Mouse (Mus musculus): ENCODE measurements at regions not wholly inside any gene's neighbourhood (a gene's known extent, or its start where the extent isn't known, plus 50 kb on each side); places are given as distances from the start of the nearest gene placed in this dataset.

DNA sequence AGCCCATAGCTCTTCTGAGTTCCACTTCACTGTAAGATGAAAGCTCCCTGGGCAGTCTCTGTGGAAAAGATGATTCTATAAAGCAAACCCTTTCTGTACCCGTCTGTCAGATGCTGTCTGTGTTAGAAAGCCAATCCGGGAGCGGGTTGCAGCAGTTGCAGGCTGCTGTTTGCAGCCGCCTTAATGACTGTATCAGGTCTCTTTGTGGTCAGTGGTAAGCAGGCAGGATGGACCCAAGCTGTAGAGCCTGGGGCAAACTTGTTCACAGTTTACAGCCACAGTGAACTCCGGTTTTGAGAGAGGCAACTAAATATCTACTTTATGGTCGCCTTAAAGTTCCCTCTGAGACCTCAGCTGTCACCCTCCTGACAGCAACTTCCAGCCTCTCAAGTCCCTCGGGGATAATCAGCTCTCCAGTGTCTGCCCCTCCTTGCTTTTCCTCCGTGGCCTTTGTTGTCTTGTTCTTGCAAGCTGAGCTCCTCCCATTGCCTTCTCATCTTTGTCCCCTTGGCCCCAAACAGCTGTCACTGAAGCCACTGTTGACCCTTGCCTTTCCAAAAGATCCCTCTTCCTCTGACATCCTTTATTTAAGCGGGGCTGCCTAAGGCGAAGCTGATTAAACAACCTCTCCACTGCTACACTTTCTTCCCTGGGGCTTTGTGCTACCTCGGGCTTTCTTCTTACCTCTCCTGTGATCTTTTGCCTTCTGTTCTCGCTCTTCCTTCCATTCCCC, 565.1 kb downstream of the Bnc2 start:
- DNase-seq, result no peak

DNA sequence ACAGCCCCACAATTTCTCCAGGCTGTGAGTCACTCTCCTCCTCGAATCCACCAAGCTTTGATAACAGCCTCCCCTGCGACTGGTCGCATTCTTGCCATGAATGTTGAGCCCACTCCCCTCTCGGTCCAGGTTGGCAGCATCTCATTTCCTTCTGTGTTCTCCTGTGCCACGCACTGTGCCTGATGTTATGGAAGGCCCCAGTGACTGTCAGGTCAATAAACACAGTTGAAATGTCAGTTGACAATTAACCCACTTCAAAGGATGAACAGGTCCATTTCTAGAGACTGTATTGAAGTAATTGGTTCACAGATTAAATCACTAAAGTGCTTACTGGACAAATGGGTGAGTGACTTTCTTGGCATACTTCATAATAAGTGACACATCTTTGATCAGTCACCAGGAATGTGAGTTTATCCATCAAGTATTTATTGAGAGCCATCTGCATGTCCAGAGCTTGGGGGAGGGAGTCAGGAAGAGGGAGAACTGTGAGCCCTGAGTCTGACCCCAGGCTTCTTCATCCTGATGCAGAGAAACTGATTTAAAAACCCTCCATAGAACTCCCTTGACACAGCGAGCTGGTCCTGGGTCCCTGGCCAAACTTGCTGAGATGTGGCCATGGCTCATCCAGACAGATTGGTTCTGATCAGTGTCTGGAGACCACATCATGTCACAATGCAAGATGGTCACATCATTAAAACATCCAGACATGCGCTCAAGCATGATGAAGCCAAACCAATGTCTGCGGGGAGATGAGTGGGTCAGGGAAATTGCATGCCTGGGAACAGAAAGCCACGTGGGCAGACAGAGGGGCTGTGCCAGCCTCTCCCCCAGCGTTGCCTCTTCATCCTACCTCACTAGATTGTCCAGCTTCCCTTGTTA, 560.7 kb downstream of the Bnc2 start:
- DNase-seq, result no peak

DNA sequence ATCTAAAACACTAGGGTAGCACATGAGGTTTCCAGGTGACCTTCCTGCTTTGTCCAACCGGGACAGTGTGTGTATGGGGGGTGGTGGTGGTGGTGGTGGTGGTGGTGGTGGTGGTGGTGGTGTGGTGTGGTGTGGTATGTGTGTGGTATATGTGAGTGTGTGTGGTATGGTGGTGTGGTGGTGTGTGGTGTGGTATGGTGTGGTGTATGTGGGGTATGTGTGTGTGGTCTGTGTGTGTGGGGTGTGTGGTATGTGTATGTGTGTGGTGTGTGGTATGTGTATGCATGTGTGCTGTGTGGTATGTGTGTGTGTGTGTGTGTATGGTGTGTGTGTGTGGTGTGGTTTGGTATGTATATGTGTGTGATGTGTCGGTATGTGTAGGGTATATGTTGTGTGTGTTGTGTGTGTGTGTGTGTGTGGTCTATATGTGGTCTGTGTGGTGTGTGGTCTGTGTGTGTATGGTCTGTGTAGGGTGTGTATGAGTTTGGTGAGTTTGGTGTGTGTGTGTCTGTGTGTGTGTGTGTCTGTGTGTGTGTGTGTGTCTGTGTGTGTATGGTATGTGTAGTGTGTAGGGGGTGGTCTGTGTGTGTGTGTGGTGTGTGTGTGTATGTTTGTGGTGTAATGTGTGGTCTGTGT, 556.7 kb downstream of the Bnc2 start:
- no peak for DNase-seq

DNA sequence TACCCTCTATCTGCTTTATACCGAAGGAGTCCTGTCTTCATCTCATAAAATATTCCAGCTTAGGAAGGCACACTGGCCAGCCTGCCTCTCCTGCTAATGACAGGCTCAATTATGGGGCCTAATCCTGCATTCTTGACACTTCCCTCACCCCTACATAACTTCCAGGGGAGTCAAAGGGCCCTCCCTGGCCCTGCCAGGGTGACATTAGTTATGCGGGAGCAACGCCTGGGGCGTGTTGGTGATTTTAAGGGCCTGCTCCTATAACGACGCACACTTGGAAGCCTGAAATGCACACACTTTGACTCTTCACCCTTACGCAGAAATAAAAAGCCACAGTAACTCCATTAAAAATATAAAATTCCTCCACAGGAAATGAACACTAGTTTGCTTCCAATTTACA, 555.5 kb downstream of the Bnc2 start:
- DNase-seq, result no peak

DNA sequence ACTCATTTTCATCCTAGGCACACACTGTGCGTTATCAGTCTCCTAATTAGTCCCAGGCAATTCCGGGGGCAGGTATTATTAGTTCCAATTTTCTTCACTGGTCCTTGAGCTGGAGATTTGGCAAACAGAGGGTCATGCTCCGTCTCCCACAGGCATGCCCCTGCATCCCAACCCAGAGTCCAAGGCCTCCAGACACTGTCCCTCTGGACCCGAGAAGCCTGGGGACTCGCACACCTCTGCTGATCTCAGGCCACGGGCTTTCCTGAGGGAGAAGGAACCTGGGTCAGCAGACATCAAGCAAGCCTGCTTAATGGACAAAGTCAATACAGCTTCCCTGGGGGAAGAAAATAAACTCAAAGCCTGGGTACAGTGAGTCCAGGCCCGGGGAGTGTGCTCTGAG, 554.7 kb downstream of the Bnc2 start:
- no peak for DNase-seq

DNA sequence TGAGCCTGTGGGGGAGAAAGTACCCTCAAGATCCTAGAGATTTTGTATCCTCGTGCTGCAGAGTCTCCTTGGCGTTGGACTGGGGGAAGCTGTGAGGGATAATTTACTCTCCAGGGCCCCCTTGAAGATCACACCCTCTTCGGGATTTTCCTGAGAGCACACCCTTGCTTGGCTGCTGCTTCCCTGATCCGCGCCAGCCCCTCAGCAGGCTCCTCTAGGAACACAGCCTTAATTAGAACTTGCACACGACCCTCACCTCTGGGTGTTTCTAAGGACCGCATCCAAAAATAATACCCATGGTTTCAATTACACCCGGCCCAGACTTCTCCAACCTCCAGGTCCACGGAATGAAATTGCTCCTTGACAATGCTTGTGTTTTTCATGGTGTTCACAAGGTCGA, 553.6 kb downstream of the Bnc2 start:
- no peak for DNase-seq

DNA sequence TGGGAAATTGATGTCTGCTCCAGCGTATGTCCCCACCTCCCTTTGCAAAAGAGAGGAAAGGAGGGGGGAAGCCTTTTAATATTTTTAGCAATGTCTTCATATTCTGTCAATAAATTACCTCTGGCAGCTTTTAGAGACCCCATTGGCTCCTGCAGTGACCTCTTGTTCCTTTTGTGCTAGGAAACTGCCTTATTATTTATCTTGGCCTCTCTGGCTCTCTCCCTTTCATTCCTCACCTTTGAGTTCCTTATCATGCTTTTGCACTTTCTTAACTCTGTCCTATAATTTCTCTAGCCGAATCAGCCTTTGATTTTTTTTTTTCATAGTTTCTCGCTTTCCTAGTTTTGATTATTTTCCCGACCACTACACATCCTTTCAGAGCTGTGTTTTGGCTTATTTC, 548.7 kb downstream of the Bnc2 start:
- no peak for DNase-seq

DNA sequence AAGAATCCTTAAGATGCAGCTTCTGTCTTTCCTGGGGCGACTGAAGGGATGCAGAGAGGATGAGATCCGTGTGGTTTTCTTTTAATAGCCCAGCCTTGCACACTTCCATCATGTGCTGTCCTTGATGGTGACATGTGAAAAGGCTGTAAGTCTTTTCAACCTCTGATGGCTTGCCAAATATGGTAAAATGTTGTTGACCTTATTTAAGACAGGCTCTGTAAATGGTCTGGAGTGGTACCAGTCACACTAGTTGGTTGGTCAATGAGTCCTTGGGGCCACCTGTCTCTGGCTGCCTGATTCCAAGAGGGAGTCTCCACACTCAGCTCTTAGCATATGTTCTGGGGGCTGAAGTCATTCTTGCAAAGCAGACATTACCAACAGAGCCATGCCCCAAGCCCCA, 547.7 kb downstream of the Bnc2 start:
- DNase-seq, result no peak

DNA sequence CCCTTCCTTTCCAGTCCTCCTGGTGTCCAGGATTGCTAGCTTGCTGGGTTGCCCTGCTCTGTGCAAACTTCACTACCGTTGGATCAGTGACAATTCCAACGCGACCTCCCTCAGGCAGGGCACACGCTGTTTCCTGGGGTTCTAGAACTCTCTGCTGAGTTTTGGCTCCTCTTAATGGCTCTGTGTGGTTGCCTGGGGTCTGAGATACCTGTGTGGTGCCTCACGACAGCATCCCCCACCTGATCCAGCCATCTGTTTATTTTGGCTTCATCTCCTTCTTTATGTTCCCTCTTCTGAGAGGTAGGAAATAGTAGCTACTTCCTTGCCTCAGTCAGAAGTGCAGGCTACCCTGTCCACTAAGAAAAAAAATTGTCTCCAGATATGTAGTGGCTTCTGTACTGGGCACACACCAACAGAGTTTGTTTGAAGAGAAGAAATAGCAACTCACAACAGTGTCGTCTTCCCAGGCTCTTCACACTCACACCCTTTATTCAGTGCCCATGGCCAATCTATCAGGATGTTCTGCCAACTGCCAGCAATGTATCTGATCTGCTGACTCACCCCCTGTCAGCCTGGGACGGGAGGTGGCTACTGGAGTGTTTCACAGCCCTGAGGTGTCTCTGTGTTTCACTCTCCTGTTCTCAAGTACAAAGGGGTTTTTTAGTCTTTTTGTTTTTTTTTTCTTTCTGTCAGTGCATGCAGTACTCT, 544.1 kb downstream of the Bnc2 start:
- DNase-seq, result no peak

DNA sequence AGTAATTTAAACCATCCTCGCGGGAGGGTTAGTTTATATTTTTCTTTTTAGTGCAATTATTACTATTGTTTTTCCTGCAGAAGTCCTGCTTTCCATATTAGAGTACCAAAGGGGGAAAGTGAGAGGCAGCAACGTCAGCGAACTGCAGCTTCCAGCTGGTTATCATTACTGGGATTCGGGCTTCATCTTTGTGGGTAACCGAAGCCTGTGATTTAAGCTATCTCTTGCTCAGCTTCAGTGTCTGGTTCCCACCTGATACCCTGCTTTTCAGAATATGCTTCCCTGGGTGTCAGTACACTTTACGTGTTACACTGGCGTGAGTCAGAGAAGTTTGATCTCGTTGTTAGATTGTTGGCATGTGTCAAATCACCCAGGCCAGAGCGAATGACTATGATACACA, 539.3 kb downstream of the Bnc2 start:
- DNase-seq, result no peak

DNA sequence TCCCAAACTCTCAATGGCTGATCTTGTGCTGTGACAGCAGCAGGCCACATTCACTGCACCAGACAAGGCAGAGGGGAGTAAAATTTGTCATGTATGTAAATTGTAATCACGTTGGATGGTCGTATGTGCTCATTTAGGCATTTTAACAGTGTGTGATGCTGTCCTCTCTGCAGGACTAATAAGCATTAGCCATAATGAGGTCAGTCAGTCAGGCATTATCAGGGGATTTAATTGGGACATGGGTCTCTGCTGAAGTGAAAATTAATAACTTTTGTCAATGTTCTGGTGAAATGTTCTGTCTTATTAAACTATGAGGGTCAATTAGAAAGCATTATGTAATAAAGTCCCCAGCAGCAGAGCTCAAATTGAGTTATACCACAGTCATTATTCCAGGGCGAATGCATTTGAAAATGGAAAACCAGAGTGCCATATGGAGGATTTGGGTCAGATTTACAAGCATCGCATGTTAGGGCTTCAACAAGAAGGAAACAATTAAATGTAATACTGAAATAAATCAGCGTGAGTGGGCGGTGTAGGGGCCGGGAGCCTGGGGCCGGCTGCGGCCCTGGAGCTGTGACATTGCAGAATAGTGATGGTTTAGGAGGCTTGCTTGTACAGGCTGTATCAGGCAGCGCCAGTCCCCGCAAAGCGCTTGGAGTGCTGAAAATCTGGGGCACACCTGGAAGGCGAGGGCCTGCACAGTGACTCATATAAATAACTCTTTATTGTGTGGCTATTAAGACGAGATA, 537.7 kb downstream of the Bnc2 start:
- no peak for DNase-seq

DNA sequence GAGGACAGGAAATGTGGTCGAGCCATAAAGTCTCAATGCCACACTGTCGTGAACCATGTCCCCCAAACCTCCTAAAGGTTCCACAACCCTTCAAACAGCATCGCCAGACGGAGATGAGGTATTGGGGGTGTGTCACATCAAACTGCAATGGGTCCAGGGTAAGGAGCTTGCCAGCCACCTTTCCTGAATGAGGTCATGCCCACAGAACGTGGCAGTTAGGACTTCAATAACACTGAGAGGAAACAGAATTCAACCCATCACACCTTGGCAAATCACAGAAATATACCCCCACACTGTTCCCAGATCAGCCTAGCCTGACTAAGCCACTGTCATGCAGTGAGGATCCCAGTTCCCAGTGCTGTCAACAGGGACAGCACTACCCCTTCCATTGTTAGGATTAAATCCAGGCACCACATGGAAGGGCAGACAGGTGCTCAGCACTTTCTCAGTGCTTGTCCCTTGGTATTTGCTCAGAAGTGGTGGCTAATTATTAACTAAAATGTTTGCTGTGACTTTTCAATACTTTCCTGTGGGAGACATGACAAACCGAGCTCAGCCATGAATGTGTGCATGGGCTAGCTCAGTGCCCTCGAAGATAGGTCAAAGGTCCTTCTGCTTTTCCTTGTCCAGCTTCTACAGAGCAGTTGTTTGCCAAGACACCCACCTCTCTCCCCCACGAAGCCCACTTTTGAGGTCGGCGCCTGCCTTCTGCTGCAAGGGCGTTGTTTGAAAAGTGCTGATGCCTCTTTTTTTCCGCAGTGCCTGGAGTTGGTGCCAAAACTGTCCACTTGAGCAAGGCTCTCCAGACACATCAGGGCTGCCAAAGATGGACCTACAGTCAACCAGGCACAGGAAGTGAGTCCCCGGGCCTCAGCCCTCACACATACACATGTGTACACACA, 525.7 kb downstream of the Bnc2 start:
- no peak for DNase-seq

DNA sequence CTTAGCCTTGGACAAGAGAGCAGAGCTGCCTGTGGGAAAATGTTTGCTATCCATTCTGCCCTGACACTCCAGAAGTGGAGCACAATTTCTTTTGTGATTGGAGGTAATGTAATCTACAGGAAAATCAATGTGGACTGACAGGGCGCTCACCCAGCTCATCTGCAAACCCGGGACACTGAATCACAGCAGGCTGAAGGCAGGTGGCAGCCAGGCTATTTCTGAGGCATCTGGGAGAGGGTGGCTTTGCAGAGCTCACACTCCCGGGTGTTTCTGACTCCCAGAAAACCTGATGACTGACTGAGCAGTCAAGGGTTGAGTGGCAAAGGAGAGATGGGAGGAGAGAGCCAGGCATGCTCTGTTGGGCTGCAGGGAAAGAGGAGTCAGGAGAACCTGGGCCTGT, 524.4 kb downstream of the Bnc2 start:
- DNase-seq, result no peak

DNA sequence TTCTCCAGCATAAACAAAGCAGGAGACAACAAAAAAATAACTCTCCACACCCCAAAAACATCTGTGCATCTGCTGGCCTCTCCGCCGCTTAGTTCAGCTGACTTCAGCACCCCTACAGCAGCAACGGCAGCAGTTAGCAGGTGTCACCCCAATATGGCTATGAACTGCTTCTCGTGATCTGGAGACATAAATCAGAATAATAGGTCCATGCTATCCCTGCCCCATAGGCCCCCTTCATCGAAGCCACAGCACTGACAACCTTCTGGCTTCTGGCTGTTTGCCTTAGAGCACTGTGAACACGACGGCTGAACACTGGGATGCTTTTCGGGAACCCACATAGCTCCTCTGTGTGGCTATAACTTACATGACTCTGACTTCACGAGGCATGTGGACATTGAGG, 523.8 kb downstream of the Bnc2 start:
- no peak for DNase-seq

DNA sequence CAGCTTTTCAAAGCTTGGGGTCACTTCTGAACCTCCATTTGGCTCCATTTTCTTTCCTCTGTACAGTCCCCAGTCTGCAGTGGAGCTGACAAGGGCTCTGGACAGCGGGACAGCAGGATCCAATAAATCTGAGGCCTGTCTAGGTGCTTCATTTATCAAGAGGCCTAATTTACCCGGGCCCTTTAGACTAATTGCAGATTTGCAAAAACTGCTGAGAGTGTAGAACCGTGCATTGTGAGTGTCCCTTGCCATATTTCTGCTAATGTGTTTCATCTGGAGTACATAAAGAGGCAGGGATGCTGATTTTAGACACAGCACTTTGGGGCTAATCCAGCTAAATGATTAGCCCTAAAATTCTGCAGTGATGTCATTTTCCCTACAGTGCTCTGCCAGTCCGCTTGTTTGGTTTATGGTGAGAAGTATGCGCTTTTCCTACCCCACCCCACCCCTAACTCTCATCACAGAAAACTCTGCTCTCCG, 523.1 kb downstream of the Bnc2 start:
- no peak for DNase-seq

DNA sequence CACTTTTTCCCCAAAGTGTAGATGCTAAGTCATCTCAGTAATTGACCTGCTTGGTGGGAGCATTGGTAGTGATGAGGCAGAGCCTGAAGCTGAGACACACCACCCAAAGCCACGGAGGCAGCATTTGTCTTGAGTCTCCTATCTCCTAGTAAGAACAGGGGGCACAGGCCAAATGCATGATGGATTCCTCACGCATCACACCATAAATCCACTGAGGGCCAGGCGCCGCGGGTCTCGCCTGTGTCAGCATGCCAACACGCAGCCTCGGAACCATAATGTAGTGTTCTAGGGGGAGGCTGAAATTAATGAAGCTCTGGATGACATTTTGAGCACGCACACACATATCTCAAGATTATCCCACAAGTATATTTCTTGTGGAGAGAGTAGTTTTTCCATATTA, 521.5 kb downstream of the Bnc2 start:
- DNase-seq, result no peak

DNA sequence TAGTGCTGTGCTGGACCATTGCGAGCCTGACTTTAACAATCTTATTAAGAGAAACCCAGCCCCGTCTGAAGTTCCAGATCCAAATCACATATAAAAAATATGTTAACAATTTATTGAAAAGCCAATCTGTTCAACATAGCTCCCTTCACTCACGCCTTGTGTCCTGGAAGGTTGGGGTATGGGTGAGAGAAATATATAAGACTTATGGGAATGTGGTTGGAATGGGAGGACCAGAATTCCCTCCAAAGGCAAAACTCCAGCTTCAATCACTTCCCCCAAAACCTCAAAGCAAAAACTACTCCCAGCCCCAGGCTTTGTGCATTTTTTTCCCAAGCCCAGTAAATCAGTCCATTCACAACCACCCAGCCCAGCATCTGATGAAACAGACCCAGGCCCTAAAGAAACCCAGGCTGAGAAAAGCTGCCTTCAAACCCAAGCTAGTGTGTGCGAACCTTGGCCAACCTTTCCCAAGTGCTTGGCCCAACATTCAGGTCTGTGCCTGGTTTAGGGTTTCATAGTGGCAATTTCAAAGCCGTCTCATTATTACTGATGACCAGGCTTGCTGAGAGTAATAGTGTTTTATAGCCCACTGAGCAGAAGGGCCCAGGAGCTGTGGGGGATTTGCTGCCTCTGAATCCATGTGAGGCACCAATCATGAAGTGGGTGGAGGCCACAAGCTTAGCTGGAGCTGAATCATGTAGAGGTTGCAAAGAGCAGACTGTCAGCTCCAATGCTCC, 517.0 kb downstream of the Bnc2 start:
- DNase-seq, result no peak

DNA sequence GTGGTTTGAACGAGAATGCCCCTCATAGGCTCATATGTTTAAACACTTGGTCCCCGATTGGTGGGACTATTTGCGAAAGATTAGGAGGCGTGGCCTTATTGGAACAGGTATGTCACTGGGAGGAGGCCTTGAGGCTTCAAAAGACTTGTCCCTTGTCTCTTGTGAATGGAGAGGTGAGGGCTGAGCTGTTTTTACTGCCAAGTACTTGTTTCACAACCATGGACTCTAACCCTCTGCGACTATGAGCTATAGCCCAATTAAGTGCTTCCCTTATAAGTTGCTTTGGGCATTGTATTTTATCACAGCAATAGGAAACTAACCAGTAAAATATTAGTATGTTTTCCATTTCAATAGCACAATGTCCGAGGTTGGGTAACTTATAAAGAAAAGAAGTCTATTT, 511.7 kb downstream of the Bnc2 start:
- DNase-seq, result no peak

DNA sequence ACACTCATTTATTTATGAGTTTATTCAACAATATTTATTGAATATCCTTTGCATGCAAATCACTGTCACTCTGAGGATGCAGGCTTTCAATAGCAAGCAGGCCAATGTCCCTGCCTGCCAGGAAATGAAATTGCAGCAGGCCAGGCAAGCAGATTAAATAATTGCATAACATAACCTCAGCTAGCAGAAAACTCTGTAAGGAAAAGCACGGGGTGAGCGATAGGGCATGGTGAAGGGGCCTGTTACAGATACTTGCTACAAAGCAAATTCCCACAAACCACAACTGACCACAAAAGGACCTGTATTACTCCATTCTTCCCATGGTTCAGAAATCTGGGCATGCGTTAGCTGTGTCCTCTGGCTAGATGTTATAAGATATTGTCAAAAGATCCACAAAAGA, 509.8 kb downstream of the Bnc2 start:
- DNase-seq, result no peak

DNA sequence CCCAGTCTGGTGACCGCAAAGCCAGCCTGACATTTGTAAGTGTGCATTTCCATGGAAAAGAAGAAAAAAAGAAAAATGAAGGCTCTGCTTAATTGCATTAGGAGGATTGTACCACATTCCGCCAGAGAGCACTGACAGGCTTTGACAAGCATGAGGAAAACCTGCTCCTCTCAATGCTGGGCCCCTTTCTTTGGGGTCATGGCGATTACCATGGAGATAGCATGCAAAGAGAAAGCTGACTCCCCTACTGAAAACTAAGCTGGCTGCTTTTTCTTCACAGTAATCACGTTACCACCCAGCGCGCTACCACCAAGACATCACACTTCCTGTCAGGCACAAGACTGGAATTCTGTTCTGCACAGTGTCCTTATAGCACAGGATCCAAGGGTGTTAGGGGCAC, 502.2 kb downstream of the Bnc2 start:
- DNase-seq, result no peak

DNA sequence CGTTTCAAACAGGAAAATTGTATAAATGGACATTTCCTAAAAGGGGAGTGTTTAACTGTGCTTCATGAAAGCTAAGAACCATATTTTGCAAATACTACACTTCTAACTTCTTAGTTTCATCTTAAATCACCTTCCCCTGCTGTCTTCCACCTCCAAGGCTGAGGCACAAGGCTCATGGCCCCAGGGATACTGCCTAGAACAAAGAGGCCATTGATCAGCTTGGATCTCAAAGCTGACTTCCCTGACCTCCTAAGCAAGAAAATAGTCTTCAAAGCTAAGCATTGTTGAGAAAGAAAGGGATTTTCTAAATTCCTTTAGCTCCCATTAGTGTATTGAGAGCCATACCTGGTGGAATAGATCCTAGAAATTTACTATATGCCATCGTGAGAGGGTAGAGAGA, 501.6 kb downstream of the Bnc2 start:
- DNase-seq, result no peak
